Mouse (Mus musculus): ENCODE data around the gene Arhgef19. TPM values are rescaled to one million over a fixed set of nuclear protein-coding genes. Genes with fewer than 3 reads are reported as not detected.

Gene Arhgef19
- polyA plus RNA-seq, 1 experiment: 2.6 TPM

DNA sequence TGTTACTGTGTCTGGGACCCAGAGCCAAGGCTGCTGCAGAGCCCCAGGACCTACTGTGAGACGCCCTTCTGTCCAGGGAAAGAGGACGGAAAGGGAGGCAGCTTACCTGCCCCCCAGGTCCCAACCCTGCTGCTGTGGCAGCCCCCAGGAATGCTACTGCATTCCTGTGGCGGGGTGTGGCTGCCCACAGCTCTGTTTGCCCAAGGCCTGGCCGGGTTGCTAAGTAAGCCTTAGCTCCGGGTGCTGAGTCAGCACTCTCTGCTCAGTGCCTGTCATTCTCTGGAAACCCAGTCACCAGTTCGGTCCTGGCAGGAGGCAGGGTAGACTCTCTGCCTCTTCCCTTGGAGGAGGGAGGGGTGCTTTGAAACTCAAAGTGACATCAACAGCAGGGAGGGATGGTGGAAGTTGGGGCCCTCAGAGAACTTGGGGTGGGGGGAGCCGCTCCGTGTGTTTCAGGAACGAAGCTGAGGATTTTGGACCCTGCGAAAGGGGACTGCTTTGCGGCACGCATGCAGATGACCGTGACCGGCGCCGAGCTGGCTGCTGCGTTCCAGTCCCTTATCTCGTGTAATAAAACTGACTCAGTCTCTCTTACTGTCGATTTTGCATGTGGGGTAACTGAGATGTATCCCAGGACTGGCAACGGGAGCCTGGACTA, 47.7 kb downstream of the Arhgef19 start:
- TF ChIP-seq POLR2A (IDR thresholded peaks at IDR 0.05; ENCODE audit: borderline replicate concordance, extremely low read depth, insufficient read depth, insufficient read length, poor library complexity, severe bottlenecking) (no peak), CTCF (IDR thresholded peaks at IDR 0.05; ENCODE audit: borderline replicate concordance, extremely low read depth, insufficient read depth, insufficient read length) (no peak)

DNA sequence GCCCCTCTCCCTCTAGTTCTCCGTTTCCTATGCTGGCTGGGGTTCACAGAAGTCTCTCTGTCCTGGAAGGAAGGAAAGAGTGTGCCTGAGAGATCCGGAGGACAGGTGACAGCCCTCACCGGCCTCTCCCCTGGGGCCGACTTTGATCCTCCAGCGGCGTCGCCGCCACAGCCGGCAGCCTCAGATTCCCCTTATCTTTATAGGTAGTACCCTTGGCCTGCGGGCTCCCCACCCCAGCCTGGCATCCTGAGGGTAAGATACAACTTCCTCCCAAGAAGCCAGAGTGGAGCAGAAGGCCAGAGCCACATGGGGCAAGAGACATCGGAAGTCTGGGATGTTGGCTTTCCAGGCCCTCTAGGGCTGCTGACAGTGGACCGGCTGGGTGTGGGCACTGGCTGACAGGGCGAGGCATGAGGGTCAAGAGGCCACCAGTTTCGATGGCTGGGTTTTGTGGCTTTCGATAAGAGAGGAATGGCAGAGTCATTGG, 48.3 kb downstream of the Arhgef19 start:
- TF ChIP-seq CTCF (IDR thresholded peaks at IDR 0.05; ENCODE audit: borderline replicate concordance, extremely low read depth, insufficient read depth, insufficient read length) (no peak), POLR2A (IDR thresholded peaks at IDR 0.05; ENCODE audit: borderline replicate concordance, extremely low read depth, insufficient read depth, insufficient read length, poor library complexity, severe bottlenecking) (no peak)
- no peak for DNase-seq (ENCODE audit: low read depth)

More for the DNA sequence above, 47.7 kb downstream of the Arhgef19 start:
- no peak for DNase-seq (ENCODE audit: low read depth)

DNA sequence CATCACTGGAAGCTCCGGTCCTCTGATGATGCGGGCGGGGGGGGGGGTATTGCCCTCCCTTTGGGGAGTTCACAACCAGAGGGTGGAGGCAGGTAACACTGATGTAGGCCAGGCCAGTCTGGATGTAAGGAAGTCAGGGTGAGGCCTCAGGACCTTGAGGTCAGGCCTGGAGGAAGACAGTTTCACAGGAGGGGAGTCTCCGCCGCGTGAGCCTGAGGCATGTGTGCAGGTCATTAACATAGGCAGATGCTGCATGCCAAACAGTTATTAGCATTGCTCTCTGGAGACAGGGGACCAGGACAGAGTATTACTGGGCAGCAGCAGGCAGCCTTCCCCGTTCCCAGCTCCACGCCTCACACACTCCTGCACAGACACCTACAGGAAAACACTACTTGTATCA, 48.9 kb downstream of the Arhgef19 start:
- TF ChIP-seq POLR2A (IDR thresholded peaks at IDR 0.05; ENCODE audit: borderline replicate concordance, extremely low read depth, insufficient read depth, insufficient read length, poor library complexity, severe bottlenecking) (no peak), CTCF (IDR thresholded peaks at IDR 0.05; ENCODE audit: borderline replicate concordance, extremely low read depth, insufficient read depth, insufficient read length) (no peak)
- DNase-seq (ENCODE audit: low read depth): no peak

DNA sequence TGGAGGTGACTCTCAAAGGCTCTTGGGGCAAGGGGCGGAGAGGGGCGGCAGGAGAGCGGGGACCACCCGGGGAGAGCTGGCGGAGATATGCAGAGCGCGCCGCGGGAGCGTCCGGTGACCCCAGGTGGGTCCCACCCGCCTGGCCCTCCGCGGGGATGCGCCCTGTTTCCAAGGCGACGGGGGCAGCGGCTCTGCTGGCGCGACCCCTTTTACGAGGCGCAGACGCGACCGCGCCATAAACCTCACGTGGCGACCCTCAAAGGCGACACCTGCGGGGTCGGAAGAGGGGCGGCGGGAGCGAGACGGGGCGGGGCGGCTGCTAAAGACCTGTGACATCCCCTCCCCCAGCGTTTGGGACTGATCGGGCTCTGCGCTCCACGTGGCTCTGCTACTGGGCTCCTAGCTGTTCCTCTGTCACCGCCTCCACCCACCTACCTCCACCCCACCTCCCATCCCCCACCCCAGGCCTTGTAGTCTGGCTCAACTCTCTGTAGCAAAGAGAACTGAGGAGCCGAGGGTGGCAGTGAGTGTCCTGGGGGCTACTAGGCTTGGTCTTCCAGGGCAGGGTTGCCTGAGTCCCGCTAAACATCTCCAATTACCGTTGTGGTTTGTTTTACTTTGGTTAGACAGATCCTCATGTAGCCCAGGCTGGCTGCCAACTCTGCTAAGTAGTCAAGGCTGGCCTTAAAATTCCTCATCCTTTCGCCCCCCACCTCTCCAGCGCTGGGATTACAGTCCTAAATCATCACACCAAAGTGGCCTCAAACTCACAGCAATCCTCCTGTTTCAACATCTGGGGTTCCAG, 52.5 kb downstream of the Arhgef19 start:
- peak; percentile 37 for DNase-seq (ENCODE audit: low read depth)
- TF ChIP-seq POLR2A (IDR thresholded peaks at IDR 0.05; ENCODE audit: borderline replicate concordance, extremely low read depth, insufficient read depth, insufficient read length, poor library complexity, severe bottlenecking) (no peak), CTCF (IDR thresholded peaks at IDR 0.05; ENCODE audit: borderline replicate concordance, extremely low read depth, insufficient read depth, insufficient read length) (no peak)

DNA sequence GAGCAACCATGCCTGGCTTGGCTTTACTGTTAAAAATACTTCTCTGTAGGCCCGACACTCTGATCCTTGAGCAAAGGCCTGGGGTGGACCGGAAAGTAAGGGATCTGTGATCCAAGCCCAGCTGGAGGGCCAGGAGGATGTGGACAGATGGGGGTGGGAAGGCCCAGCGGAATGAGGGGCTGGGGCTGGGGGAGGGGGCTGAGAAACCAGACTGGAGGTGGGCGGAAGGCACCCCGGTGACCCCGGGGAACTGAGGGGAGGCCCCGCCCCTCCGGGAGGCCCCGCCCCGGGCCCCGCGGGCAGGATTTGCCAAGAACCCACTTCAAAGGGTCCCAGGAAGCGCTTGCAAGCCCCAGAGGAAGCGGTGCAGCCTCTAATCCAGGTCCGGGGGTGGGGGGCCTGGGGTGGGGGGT, 56.5 kb downstream of the Arhgef19 start:
- no peak for TF ChIP-seq CTCF (IDR thresholded peaks at IDR 0.05; ENCODE audit: borderline replicate concordance, extremely low read depth, insufficient read depth, insufficient read length)
- TF ChIP-seq POLR2A (IDR thresholded peaks at IDR 0.05; ENCODE audit: borderline replicate concordance, extremely low read depth, insufficient read depth, insufficient read length, poor library complexity, severe bottlenecking): no peak
- DNase-seq (ENCODE audit: low read depth): no peak

DNA sequence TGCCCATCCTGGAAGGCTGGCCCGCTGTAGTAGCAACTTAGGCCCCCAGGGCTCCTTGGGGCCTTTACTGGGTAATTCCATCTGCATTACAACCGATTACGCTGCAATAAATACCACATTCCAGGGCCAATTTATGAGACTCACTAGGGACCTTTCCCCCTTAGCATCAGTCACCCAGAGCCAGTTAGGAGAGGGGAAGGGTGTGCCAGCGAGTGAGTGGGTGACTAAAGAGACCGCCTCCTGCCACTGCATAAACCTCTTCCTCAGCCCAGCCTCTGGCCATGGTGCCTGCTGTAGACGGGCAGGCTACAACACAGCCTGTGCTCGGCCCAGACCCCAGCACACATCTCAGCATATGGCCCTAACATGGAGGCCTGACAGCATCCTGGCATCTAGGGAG, 58.6 kb downstream of the Arhgef19 start:
- DNase-seq (ENCODE audit: low read depth): no peak
- TF ChIP-seq POLR2A (IDR thresholded peaks at IDR 0.05; ENCODE audit: borderline replicate concordance, extremely low read depth, insufficient read depth, insufficient read length, poor library complexity, severe bottlenecking) (no peak), CTCF (IDR thresholded peaks at IDR 0.05; ENCODE audit: borderline replicate concordance, extremely low read depth, insufficient read depth, insufficient read length) (no peak)

DNA sequence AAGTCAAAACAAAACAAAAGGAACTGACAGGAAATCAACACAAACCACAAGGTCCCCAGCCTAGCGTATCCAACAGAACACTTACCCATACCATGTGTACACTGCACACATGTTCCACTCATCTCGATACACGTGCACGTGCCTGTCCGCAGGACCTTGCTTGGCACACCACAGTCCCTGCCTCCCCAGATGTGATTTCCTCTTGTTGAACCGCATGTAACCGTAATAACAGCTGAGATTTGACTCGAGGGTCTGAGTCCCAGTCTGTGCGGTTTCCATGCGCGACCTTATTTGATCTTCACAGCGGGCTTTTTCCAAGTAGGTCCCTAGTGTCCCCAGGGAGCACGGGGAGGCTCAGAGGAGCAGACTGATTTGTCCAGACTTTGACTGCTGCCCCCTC, 60.1 kb downstream of the Arhgef19 start:
- TF ChIP-seq POLR2A (IDR thresholded peaks at IDR 0.05; ENCODE audit: borderline replicate concordance, extremely low read depth, insufficient read depth, insufficient read length, poor library complexity, severe bottlenecking) (no peak), CTCF (IDR thresholded peaks at IDR 0.05; ENCODE audit: borderline replicate concordance, extremely low read depth, insufficient read depth, insufficient read length) (no peak)
- DNase-seq (ENCODE audit: low read depth): no peak

DNA sequence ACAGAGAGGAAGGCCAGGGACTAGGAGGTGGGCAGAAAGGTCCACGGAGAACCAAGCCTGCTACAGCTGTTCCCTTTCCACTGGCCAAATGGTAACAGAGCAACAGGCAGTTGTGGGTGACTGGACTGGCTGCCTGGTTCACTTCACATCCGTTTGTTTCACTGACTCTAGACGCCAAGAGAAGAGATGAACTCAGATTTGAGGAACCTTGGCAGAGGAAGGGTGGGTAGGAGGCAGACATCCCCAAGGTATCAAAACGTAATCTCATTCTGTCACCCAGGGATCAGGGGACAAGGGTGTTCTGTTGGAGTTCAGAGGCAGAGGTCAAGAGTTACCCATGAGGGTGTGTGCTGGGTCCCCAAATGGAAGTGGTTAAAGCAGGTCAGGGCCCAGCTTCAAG, 60.9 kb downstream of the Arhgef19 start:
- no peak for TF ChIP-seq POLR2A (IDR thresholded peaks at IDR 0.05; ENCODE audit: borderline replicate concordance, extremely low read depth, insufficient read depth, insufficient read length, poor library complexity, severe bottlenecking)
- no peak for DNase-seq (ENCODE audit: low read depth)

DNA sequence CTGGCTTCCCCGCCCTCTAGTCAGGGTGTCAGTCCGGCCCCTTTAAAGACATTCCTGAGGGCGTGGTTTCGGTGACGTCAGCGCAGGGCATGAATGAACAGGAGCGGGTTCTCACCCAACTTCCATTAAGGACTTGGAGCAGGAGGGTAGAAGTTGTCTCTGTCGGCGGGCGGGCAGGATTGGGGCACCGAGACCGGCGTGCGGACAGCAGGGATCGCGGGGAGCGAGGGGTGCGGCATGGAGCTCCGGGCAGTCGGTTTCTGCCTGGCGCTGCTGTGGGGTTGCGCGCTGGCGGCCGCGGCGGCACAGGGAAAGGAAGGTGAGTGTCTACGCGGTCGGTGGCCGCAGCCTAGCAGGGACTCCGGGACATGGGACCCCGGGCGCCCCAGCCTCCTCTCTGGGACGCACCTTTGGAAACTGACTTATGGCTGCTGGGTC, 61.8 kb downstream of the Arhgef19 start, which contains the start of gene Epha2:
TSS of gene Epha2 (plus strand) at position 125 of the 438 bp plus-strand sequence.
- DNase-seq (ENCODE audit: low read depth): peak; percentile 87
- TF ChIP-seq CTCF (IDR thresholded peaks at IDR 0.05; ENCODE audit: borderline replicate concordance, extremely low read depth, insufficient read depth, insufficient read length): no peak
- peak; percentile 36; the same call in 1 of the 2 replicates for TF ChIP-seq POLR2A (IDR thresholded peaks at IDR 0.05; ENCODE audit: borderline replicate concordance, extremely low read depth, insufficient read depth, insufficient read length, poor library complexity, severe bottlenecking)

DNA sequence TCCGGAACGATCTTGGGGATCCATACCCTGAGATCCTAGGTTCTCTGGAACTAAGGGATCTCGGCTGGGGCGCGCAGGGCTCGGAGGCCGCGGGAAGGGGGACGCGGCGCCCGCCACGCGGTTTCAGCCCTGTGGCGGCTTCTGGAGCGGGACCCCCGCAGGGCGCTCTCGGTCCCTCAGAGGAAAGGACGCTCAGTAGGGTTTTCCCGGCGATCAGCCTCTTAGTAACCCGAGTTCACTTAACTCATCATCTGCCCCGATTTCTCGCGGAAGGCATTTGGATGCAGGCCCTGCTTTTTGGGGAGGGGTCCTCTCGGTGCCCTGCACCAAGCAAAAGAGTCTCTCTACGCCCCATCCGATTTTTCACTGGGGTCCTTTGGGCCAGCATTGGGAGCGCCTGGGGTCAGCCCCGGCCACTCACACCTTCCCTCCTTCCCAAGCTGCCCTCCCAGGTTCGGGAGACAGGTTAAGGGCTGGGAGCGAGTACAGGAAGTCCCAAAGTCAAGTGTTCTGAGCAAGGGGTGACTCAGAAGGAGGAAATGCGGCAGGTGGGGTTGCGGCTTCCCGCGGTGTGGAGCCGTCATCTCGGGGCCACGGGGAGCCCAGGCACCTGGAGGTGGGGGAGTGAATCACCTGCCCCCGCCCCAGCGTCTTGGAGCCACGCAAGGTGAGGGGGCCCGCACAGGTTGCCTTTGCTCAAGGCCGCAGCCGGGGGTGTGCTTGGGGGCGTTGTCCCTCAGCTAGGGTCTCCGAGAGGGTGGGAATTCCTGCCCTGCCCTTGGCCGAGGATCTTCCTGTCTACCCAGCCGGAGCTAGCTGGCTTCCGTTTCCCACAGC, 62.5 kb downstream of the Arhgef19 start:
- no peak for DNase-seq (ENCODE audit: low read depth)
- TF ChIP-seq POLR2A (IDR thresholded peaks at IDR 0.05; ENCODE audit: borderline replicate concordance, extremely low read depth, insufficient read depth, insufficient read length, poor library complexity, severe bottlenecking) (no peak), CTCF (IDR thresholded peaks at IDR 0.05; ENCODE audit: borderline replicate concordance, extremely low read depth, insufficient read depth, insufficient read length) (no peak)

All from brain, embryonic 14.5 days (tissue).